Mouse (Mus musculus): ENCODE results near the gene Lingo1. TPM values are rescaled to one million over a fixed set of nuclear protein-coding genes. Genes with fewer than 3 reads are reported as not detected.

Gene Lingo1
- polyA plus RNA-seq, 1 experiment from 2014 or later = 8.9 TPM

DNA sequence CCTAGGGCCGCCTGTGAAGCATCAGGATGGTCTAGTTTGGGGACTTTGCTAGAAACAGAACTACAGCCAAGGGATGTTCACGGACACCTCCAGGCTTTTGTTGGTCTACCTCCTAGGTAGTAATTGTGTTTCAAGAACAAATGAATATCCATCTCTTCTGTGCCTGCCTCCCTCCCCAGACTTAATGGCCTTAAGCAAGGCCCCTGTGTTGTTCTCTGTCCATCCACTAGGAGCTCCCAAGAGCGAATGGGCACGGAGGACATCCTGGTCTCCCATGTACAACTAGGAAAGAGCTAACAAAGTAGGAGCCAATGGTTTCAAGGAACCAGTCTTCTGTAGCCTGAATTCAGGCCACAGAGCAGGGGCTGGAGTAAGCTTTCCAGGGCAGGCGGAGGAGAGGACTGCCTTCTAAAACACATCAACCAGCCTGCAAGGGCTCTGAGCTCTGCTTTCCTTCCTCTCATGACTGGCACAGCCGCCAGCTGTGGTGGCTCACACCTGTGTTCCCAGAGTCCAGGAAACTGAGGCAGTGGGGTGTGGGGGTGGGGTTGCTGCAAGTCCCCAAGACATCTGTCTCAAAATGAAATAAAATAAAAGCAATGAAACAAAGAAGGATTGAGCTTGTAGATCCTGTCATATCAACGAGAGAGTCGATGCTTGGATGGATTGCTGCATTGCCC lies 157.9 kb downstream of the Lingo1 start:
- 59% methylated on average over 8 of the region's 8 CpGs for WGBS
- H3K36me3 ChIP-seq = no peaks in the 10 kb centered on the region

DNA sequence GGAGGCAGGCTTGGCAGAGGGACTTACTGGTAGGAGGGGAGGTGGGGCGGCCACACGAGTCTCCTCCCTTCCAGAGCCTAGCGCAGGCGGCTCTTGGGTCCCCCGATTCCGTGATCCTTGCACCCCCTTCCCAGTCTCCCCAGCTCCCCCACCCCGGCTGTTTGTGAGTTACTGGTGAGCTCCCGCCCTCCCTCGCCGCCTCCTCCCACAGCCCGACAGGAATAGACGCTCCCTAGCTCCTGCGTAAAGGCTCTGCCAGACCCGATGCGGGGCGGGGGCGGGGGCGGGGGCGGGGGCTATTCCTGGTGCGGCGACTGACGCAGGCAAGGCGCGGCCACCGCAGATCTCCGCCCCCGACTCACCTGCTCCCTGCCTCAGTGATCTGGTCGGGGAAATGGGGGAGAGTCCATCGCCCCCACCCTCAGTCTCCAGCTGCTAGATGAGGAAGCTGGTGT lies 158.8 kb downstream of the Lingo1 start:
- peak overlapping the region; percentile 49 for H3K4me2 ChIP-seq (replicated peaks)
- no peaks in the 10 kb centered on the region for H3K36me3 ChIP-seq
- no peak overlapping the region for H3K27ac ChIP-seq (replicated peaks)
- WGBS = 3% methylated on average over 29 of the region's 29 CpGs
- H3K4me1 ChIP-seq = peaks cover 35% of the 10 kb centered on the region
- H3K4me3 ChIP-seq (replicated peaks) = peak overlapping the region; percentile 22
- H3K9ac ChIP-seq = no peak overlapping the region
- ATAC-seq (ENCODE audit: insufficient number of reproducible peaks, low FRiP score, low TSS enrichment, low read depth) = no peak
- H3K27me3 ChIP-seq = peaks cover 62% of the 10 kb centered on the region
- no peaks in the 10 kb centered on the region for H3K9me3 ChIP-seq (replicated peaks)

More for the DNA sequence above, 157.9 kb downstream of the Lingo1 start:
- Histone ChIP-seq H3K27me3 (peaks cover 59% of the 10 kb centered on the region), H3K9ac (no peak overlapping the region), H3K27ac (replicated peaks) (no peak overlapping the region), H3K9me3 (replicated peaks) (no peaks in the 10 kb centered on the region), H3K4me3 (replicated peaks) (no peak overlapping the region), H3K4me2 (replicated peaks) (no peak overlapping the region), H3K4me1 (peaks cover 37% of the 10 kb centered on the region)
- no peak for ATAC-seq (ENCODE audit: insufficient number of reproducible peaks, low FRiP score, low TSS enrichment, low read depth)

DNA sequence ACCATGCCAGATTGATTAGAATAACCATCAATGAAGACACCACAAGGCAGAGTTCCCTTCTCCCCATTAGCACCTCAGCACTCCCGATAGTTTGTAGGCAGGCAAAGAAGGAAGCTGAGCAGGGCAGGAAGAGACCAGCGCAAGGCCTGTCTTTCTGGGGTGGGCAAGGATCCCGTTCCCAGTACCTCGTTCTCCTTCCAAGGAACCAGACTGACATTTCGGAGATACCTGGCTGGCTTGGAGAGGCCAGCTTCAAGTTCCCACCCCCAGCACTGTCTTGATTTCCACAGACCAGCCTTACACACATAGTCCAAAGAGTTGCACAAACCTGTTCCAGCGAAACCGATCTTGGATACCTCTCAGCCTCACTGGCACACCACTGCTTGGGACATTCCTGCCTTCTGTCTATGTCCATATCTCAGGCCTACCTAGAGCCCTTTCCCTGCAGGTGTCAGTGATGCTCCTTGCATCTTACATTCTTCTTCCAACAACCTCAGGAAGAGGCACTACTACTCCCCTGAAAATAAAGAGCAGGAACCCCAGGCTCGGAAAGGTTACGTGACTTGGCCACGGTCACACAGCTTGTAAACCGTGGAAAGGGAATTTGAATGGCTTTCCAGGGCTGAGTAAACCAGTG lies 159.4 kb downstream of the Lingo1 start:
- peaks cover 35% of the 10 kb centered on the region for H3K4me1 ChIP-seq
- 48% methylated on average over 11 of the region's 11 CpGs for WGBS
- no peaks in the 10 kb centered on the region for H3K36me3 ChIP-seq
- ATAC-seq (ENCODE audit: insufficient number of reproducible peaks, low FRiP score, low TSS enrichment, low read depth) = no peak
- H3K9me3 ChIP-seq (replicated peaks) = no peaks in the 10 kb centered on the region
- H3K9ac ChIP-seq = no peak overlapping the region
- H3K27ac ChIP-seq (replicated peaks) = no peak overlapping the region
- no peak overlapping the region for H3K4me3 ChIP-seq (replicated peaks)
- H3K27me3 ChIP-seq = peaks cover 60% of the 10 kb centered on the region
- H3K4me2 ChIP-seq (replicated peaks) = peak overlapping the region; percentile 49; the same call in 1 of the 2 replicates

DNA sequence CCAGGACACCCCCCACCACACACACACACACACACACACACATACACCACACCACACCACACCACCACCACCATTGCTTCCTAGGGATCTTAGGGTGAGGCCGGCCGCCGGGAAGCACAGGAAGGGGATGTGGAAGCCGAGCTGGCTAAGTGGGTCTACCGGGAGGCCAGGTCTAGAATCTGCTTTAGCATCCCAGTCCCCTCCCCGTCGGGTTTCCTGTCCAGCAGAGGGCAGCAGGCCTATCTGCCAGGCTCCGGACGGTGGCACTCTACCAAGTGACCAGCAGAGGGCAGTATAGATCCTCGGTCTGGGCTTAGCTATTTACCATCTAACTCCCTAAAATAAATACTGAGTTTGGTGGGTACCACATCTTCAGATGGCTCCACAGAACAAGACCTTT lies 160.1 kb downstream of the Lingo1 start:
- no peaks in the 10 kb centered on the region for H3K9me3 ChIP-seq (replicated peaks)
- peaks cover 60% of the 10 kb centered on the region for H3K27me3 ChIP-seq
- peak overlapping the region; percentile 67 for H3K4me3 ChIP-seq (replicated peaks)
- H3K27ac ChIP-seq (replicated peaks) = no peak overlapping the region
- peak; percentile 25; the same call in 1 of the 2 replicates for ATAC-seq (ENCODE audit: insufficient number of reproducible peaks, low FRiP score, low TSS enrichment, low read depth)
- 0% methylated on average over 10 of the region's 10 CpGs for WGBS
- peaks cover 35% of the 10 kb centered on the region for H3K4me1 ChIP-seq
- no peak overlapping the region for H3K9ac ChIP-seq
- peak overlapping the region; percentile 99 for H3K4me2 ChIP-seq (replicated peaks)
- H3K36me3 ChIP-seq = no peaks in the 10 kb centered on the region

DNA sequence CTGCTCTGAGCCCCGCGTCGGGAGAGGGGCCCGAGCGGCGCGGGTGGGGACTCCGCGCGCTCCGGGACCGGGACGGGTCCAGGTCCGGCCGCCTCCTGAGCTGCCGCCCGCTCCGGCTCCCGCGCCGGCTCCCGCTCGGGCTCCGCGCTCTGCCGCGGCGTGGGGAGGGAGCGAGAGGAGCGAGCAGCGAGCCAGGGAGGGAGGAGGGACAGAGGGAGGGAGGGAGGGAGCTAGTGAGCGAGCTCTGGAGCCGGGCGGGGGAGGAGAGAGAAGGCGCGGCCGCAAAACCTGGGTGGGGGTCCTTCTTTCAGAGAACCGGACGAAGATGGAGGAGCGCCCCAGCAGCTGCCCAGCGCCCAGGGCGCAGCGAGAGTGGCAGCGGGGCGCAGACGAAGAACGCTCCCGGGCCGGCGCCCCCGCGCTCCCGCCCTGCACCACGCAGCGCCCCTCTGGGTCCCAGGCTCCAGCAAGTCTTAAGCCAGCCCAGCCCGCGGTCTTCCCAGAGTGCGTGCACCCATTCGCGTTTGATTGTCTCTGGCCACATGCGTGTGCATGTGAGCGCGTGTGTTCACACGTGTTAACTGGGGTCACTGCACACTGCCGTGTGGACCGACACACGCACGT lies 160.7 kb downstream of the Lingo1 start:
- ATAC-seq (ENCODE audit: insufficient number of reproducible peaks, low FRiP score, low TSS enrichment, low read depth) = peak; percentile 59
- Histone ChIP-seq H3K4me2 (replicated peaks) (peak overlapping the region; percentile 99), H3K4me3 (replicated peaks) (peak overlapping the region; percentile 67), H3K9me3 (replicated peaks) (no peaks in the 10 kb centered on the region), H3K27me3 (peaks cover 54% of the 10 kb centered on the region), H3K4me1 (peaks cover 35% of the 10 kb centered on the region), H3K9ac (peak overlapping the region; percentile 58), H3K27ac (replicated peaks) (no peak overlapping the region), H3K36me3 (no peaks in the 10 kb centered on the region)
- under 1% methylated on average over 63 of the region's 68 CpGs for WGBS

DNA sequence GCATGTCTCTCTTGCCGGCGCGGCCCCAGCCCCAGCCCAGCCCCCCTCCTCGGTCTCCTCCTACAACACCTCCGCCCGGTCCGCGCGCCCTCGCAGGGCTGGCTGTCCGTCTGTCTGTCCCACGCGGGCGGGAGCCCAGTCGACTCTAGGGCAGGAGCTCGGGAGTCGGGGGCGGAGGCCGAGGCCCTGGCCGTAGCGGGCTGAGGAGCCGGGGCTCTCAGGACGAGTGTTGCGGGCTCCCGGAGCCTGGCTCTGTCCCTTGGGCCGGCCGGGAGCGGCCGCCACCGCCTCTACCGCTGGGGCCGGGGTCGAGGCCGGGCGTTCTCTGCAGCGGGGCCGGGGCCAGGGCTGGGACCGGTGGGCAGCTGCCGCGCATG lies 161.2 kb downstream of the Lingo1 start:
- no peaks in the 10 kb centered on the region for H3K9me3 ChIP-seq (replicated peaks)
- H3K4me2 ChIP-seq (replicated peaks) = peak overlapping the region; percentile 99
- H3K4me1 ChIP-seq = peaks cover 39% of the 10 kb centered on the region
- peak overlapping the region; percentile 58 for H3K9ac ChIP-seq
- no peak overlapping the region for H3K27ac ChIP-seq (replicated peaks)
- H3K27me3 ChIP-seq = peaks cover 53% of the 10 kb centered on the region
- WGBS = under 1% methylated on average over 40 of the region's 40 CpGs
- H3K36me3 ChIP-seq = no peaks in the 10 kb centered on the region
- ATAC-seq (ENCODE audit: insufficient number of reproducible peaks, low FRiP score, low TSS enrichment, low read depth) = peak; percentile 23; the same call in 1 of the 2 replicates
- H3K4me3 ChIP-seq (replicated peaks) = peak overlapping the region; percentile 67

DNA sequence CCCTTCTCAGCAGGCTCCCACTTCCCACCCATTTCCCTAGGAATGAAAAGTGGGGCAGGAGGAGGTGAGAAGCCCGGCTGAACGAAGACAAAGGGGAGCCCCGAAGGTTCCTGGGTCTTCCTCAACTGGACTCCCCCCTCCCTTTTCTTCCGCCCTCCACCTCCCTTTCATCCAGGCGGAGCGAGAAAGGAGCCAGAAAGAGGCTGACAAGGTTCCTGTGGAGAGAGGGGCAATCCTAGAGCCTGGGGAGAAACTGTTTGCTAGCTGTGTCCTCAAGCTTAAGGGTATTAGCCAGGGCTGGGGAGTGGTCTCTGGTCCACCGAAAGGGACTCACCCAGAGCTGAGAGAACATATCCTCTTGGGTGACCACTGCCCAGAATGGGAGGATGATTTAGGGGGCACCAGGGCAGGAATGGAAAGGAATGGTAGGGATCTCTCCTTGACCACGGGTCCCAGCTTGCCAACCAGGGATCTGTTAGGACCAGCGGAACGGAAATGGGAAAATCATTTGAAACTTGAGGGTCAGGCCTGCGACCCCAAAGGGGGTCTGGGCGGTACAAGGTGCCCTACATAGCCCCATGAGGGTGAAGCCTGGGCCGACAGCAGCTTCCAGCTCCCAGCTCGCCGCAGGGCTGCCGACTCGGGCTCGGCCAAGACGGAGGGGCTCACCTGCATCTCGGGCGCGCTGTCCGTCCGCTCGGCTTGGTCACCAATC lies 161.7 kb downstream of the Lingo1 start:
- H3K9me3 ChIP-seq (replicated peaks) = no peaks in the 10 kb centered on the region
- H3K9ac ChIP-seq = peak overlapping the region; percentile 58
- no peaks in the 10 kb centered on the region for H3K36me3 ChIP-seq
- ATAC-seq (ENCODE audit: insufficient number of reproducible peaks, low FRiP score, low TSS enrichment, low read depth) = no peak
- peak overlapping the region; percentile 67 for H3K4me3 ChIP-seq (replicated peaks)
- 1% methylated on average over 25 of the region's 25 CpGs for WGBS
- peak overlapping the region; percentile 99 for H3K4me2 ChIP-seq (replicated peaks)
- peaks cover 51% of the 10 kb centered on the region for H3K27me3 ChIP-seq
- H3K4me1 ChIP-seq = peaks cover 45% of the 10 kb centered on the region
- no peak overlapping the region for H3K27ac ChIP-seq (replicated peaks)

DNA sequence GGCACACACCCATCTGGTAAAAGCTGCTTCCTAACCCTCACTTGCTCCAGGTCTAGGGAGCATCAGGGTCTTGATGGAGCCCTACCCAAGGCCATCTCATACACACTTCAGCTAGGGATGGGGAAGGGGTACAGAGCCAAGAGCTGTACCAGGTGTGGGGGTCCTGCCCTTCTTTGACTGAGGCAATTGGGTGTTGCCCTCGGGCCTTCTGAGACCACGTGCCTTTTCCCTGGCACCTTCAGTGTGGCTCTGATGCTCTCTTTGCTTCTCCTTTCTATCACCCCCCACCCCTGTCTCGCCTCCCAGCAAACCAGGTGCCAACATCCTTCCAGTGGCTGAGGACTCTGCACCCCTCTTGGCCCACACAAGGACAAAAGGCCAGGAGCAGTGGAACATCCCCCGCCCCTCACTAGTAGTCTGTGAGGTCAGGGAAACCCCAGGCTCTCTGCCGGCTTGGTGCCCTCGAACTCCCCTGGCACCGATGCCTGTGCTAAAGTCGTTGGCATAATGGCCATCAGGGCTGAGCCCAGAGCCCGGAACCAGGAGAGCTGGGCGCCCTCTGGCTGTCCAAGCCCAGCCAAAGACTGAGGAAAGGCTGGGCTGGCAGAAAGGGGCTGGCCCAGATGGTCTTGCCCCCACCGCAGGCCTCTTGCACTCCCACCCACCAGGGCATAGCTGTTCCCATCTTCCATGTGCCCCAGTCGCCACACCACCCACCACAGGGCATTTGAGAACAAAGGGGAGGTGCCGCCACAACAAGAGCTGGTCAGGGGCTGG lies 162.6 kb downstream of the Lingo1 start:
- Histone ChIP-seq H3K9me3 (replicated peaks) (no peaks in the 10 kb centered on the region), H3K27me3 (peaks cover 45% of the 10 kb centered on the region), H3K4me1 (peaks cover 49% of the 10 kb centered on the region), H3K36me3 (no peaks in the 10 kb centered on the region), H3K4me3 (replicated peaks) (peak overlapping the region; percentile 67), H3K4me2 (replicated peaks) (peak overlapping the region; percentile 99), H3K9ac (no peak overlapping the region), H3K27ac (replicated peaks) (no peak overlapping the region)
- no peak for ATAC-seq (ENCODE audit: insufficient number of reproducible peaks, low FRiP score, low TSS enrichment, low read depth)
- 36% methylated on average over 13 of the region's 13 CpGs for WGBS

DNA sequence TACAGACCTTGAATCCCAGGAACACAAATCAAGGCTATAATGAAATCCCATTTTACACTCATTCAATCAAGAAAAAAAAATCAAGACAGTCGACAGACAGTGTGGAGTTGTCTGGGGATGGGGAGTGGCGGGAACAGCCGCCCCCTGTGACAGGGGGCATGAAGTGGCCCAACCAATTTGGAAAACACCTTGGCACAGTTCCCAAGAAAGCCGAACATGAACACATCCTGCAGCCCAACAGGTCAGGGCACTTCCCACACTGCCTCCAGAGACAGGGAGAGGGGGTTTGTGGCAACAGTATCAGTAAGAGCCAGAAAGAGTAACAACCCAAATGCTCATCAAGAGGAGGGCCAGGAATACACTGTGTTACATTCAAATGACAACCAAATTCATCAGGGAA lies 165.3 kb downstream of the Lingo1 start:
- ATAC-seq (ENCODE audit: insufficient number of reproducible peaks, low FRiP score, low TSS enrichment, low read depth) = no peak
- H3K4me2 ChIP-seq (replicated peaks) = no peak overlapping the region
- no peak overlapping the region for H3K27ac ChIP-seq (replicated peaks)
- no peak overlapping the region for H3K4me3 ChIP-seq (replicated peaks)
- no peak overlapping the region for H3K9ac ChIP-seq
- H3K4me1 ChIP-seq = peaks cover 38% of the 10 kb centered on the region
- H3K9me3 ChIP-seq (replicated peaks) = no peaks in the 10 kb centered on the region
- peaks cover 24% of the 10 kb centered on the region for H3K27me3 ChIP-seq
- 34% methylated on average over 4 of the region's 4 CpGs for WGBS
- H3K36me3 ChIP-seq = no peaks in the 10 kb centered on the region

DNA sequence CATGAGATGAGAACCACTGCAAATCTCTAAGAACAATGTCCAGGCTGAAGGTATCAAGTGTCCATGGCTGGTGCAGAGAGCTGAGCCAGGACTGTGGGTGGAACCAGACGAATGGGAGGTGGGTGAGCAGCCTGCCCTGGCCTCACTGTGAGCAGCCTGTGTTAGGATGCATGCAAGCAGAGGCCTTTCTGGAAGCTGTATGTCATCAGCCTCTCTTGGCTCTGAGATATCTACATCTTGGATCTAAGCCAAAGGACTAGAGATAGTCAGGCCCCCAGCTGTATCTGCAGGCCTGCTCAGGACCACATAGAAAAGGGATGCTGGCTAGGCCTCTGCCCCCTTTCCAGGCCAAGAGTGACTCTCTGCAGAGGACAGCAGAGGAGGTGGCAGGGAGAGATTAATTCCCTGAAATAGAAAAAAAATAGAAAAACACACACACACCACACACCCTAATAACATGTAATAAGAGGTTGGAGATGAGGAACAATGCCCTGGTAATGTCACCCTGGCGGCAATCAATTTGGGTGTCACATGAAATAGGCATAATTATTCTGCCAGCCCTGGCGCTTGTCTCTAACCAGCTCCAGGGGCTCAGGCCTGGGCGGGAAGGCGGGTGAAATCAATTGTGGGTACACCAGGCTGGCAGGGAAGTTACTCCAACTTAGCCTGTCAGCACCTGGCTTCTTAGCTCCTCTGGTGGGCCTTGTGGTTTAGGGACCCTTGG lies 166.4 kb downstream of the Lingo1 start:
- Histone ChIP-seq H3K36me3 (no peaks in the 10 kb centered on the region), H3K4me2 (replicated peaks) (no peak overlapping the region), H3K27ac (replicated peaks) (no peak overlapping the region), H3K4me1 (peaks cover 34% of the 10 kb centered on the region), H3K4me3 (replicated peaks) (no peak overlapping the region), H3K9ac (no peak overlapping the region), H3K9me3 (replicated peaks) (no peaks in the 10 kb centered on the region), H3K27me3 (peaks cover 18% of the 10 kb centered on the region)
- WGBS = 61% methylated on average over 5 of the region's 5 CpGs
- peak; percentile 27; the same call in 1 of the 2 replicates for ATAC-seq (ENCODE audit: insufficient number of reproducible peaks, low FRiP score, low TSS enrichment, low read depth)
